Mouse (Mus musculus): ENCODE results near the gene Il5. TPM values are rescaled to one million over a fixed set of nuclear protein-coding genes. Genes with fewer than 3 reads are reported as not detected.

Gene Il5
- polyA plus RNA-seq, 1 experiment: 0.84 TPM

- Histone ChIP-seq H3K4me1 (replicated peaks; ENCODE audit: control insufficient read depth, insufficient read depth, low read length) (peaks cover 34% of the 10 kb centered on the region), H3K27me3 (ENCODE audit: control insufficient read depth, insufficient read depth, low read length) (no peaks in the 10 kb centered on the region), H3K36me3 (ENCODE audit: control insufficient read depth, insufficient read depth, low read length) (peaks cover 49% of the 10 kb centered on the region), H3K4me3 (ENCODE audit: control insufficient read depth, insufficient read depth, low read length) (peak overlapping the region; percentile 18), H3K27ac (ENCODE audit: control insufficient read depth, insufficient read depth, low read length) (no peak overlapping the region)
- no peak for DNase-seq
- WGBS: 33% methylated on average over 9 of the region's 9 CpGs
- TF ChIP-seq POLR2A (IDR thresholded peaks at IDR 0.05; ENCODE audit: control insufficient read depth, extremely low read depth, insufficient read depth, low read length, poor library complexity) (no peak), CTCF (IDR thresholded peaks at IDR 0.05; ENCODE audit: borderline replicate concordance, control insufficient read depth, extremely low read depth, insufficient read depth, low read length, poor library complexity) (no peak)
Measured at GRCm38 (mm10) chr11:53772536-53772935, 51.9 kb downstream of the Il5 start.

DNA sequence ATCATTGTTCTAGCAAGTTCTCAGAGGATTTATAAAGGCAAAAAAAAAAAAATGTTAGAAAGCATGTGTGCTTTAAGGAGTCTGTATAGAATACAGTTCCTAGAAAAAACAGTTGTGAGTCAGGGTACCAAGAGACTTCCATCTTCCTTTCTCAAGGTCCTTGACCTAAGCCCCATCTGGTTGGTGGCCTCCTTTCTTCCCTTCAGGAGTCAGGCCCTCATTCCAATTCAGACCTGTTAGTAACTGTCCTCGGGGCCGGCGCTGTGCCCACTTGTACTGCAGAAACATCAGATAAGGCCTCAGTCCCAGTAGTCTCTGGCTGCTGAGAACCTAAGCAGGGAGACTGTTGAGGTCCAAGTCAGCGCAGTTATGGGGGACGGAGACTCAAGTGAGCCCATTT, 52.5 kb downstream of the Il5 start, which contains the start of gene Gm17334:
Gm17334 (minus strand) TSS at position 101 of the 400 bp plus-strand sequence.
- 93% methylated on average over 5 of the region's 5 CpGs for WGBS
- H3K4me1 ChIP-seq (replicated peaks; ENCODE audit: control insufficient read depth, insufficient read depth, low read length): peaks cover 34% of the 10 kb centered on the region
- H3K4me3 ChIP-seq (ENCODE audit: control insufficient read depth, insufficient read depth, low read length): peak within 1 kb of the TSS; percentile 18
- peaks cover 53% of the 10 kb centered on the region for H3K36me3 ChIP-seq (ENCODE audit: control insufficient read depth, insufficient read depth, low read length)
- H3K27ac ChIP-seq (ENCODE audit: control insufficient read depth, insufficient read depth, low read length): no peak within 1 kb of the TSS
- H3K27me3 ChIP-seq (ENCODE audit: control insufficient read depth, insufficient read depth, low read length): no peaks in the 10 kb centered on the region
- no peak for DNase-seq
- TF ChIP-seq CTCF (IDR thresholded peaks at IDR 0.05; ENCODE audit: borderline replicate concordance, control insufficient read depth, extremely low read depth, insufficient read depth, low read length, poor library complexity) (no peak), POLR2A (IDR thresholded peaks at IDR 0.05; ENCODE audit: control insufficient read depth, extremely low read depth, insufficient read depth, low read length, poor library complexity) (no peak)

GRCm38 (mm10) chr11:53773641-53774360, 53.2 kb downstream of the Il5 start:
- Histone ChIP-seq H3K27me3 (ENCODE audit: control insufficient read depth, insufficient read depth, low read length) (no peaks in the 10 kb centered on the region), H3K4me1 (replicated peaks; ENCODE audit: control insufficient read depth, insufficient read depth, low read length) (peaks cover 36% of the 10 kb centered on the region), H3K4me3 (ENCODE audit: control insufficient read depth, insufficient read depth, low read length) (no peak overlapping the region), H3K36me3 (ENCODE audit: control insufficient read depth, insufficient read depth, low read length) (peaks cover 61% of the 10 kb centered on the region), H3K27ac (ENCODE audit: control insufficient read depth, insufficient read depth, low read length) (no peak overlapping the region)
- no peak for DNase-seq
- TF ChIP-seq CTCF (IDR thresholded peaks at IDR 0.05; ENCODE audit: borderline replicate concordance, control insufficient read depth, extremely low read depth, insufficient read depth, low read length, poor library complexity): no peak
- TF ChIP-seq POLR2A (IDR thresholded peaks at IDR 0.05; ENCODE audit: control insufficient read depth, extremely low read depth, insufficient read depth, low read length, poor library complexity): no peak
- 92% methylated on average over 16 of the region's 16 CpGs for WGBS

Other genes starting within 250 kb of the Il5 start
- not detected in 2 replicates for gene Gm9945, start 240.6 kb upstream of the Il5 start, polyA plus RNA-seq (2012; rRNA removed)
- gene Sowaha, start 240.5 kb upstream of the Il5 start, polyA plus RNA-seq (2012; rRNA removed): 0.18 and 0.23 TPM in 2 replicates
- gene Sept8, start 201.5 kb upstream of the Il5 start, polyA plus RNA-seq (2012; rRNA removed): 11.5 TPM in 2 replicates
- gene Kif3a, start 153.4 kb upstream of the Il5 start, polyA plus RNA-seq (2012; rRNA removed): 3.8 and 4.2 TPM in 2 replicates
- 0.55 TPM in 1 of 2 replicates, not detected in the other for gene Il4, start 102.1 kb upstream of the Il5 start, polyA plus RNA-seq (2012; rRNA removed)
- 8.5 and 10.4 TPM in 2 replicates for gene Il13, start 86.1 kb upstream of the Il5 start, polyA plus RNA-seq (2012; rRNA removed)
- 8.3 and 8.4 TPM in 2 replicates for gene Rad50, start 13.5 kb upstream of the Il5 start, polyA plus RNA-seq (2012; rRNA removed)
- 162 and 169 TPM in 2 replicates for gene Irf1, start 49.2 kb downstream of the Il5 start, polyA plus RNA-seq (2012; rRNA removed)
- gene Gm17334, start 52.4 kb downstream of the Il5 start, polyA plus RNA-seq (2012; rRNA removed): 0.86 and 0.98 TPM in 2 replicates
- gene Gm12216, start 138.5 kb downstream of the Il5 start, polyA plus RNA-seq (2012; rRNA removed): 9.2 and 11.1 TPM in 2 replicates
- gene Slc22a5, start 170.9 kb downstream of the Il5 start, polyA plus RNA-seq (2012; rRNA removed): 16.4 and 18.8 TPM in 2 replicates

Measured in thymus, adult 2 months (tissue).